Mouse (Mus musculus): ENCODE results near the gene Clps. TPM values are rescaled to one million over a fixed set of nuclear protein-coding genes. Genes with fewer than 3 reads are reported as not detected.

Clps gene
- polyA plus RNA-seq (2012; ENCODE audit: insufficient read depth, low replicate concordance) = not detected in 2 replicates

DNA sequence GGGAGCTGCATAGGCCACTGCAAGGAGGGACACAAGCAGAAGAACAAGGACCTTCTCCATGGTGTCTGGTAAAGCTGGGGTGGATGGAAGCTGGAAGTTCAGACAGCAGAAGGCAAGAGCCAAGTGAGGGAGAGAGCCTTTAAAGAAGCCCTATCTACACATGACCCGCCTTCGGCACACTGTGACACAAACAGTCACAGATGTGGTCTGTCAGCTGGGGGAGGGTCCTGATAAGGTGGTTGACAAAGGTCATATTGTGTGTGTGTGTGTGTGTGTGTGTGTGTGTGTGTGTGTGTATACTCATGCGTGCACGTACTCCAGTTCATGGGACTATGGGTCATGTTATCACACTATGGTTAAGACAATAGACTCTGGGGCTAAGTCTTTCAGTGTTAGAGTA is at the start of gene Clps:
Gene Clps (minus strand): TSS at position 169 of the 400 bp plus-strand sequence.
- Histone ChIP-seq H3K27me3 (replicated peaks) (peaks cover 48% of the 10 kb centered on the region), H3K36me3 (replicated peaks; ENCODE audit: low read length) (no peaks in the 10 kb centered on the region), H3K9me3 (no peaks in the 10 kb centered on the region), H3K4me1 (peaks cover 16% of the 10 kb centered on the region), H3K4me3 (replicated peaks) (no peak within 1 kb of the TSS)
- TF ChIP-seq GATA1 (IDR thresholded peaks at IDR 0.05; ENCODE audit: borderline replicate concordance, low read length) (no peak), FLI1 (IDR thresholded peaks at IDR 0.05; ENCODE audit: low read length) (no peak)

DNA sequence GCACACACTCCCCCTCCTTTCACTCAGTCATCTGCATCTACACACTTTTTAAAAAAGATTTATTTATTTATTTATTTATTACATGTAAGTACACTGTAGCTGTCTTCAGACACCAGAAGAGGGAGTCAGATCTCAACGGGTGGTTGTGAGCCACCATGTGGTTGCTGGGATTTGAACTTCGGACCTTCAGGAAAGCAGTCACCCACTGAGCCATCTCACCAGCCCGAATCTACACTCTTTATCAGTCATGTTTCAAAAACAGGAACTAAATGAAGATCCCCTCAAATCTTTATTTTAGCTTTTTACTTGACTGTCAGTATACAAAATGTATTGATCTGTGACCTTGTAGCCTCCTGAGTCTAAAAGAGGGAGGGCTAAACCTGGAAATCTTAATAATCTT is 49.0 kb upstream of the Clps start:
- H3K4me1 ChIP-seq = peaks cover 27% of the 10 kb centered on the region
- no peaks in the 10 kb centered on the region for H3K9me3 ChIP-seq
- no peaks in the 10 kb centered on the region for H3K27me3 ChIP-seq (replicated peaks)
- no peak overlapping the region for H3K4me3 ChIP-seq (replicated peaks)
- no peak for TF ChIP-seq GATA1 (IDR thresholded peaks at IDR 0.05; ENCODE audit: borderline replicate concordance, low read length)
- no peak for TF ChIP-seq FLI1 (IDR thresholded peaks at IDR 0.05; ENCODE audit: low read length)
- H3K36me3 ChIP-seq (replicated peaks; ENCODE audit: low read length) = peaks cover 60% of the 10 kb centered on the region

DNA sequence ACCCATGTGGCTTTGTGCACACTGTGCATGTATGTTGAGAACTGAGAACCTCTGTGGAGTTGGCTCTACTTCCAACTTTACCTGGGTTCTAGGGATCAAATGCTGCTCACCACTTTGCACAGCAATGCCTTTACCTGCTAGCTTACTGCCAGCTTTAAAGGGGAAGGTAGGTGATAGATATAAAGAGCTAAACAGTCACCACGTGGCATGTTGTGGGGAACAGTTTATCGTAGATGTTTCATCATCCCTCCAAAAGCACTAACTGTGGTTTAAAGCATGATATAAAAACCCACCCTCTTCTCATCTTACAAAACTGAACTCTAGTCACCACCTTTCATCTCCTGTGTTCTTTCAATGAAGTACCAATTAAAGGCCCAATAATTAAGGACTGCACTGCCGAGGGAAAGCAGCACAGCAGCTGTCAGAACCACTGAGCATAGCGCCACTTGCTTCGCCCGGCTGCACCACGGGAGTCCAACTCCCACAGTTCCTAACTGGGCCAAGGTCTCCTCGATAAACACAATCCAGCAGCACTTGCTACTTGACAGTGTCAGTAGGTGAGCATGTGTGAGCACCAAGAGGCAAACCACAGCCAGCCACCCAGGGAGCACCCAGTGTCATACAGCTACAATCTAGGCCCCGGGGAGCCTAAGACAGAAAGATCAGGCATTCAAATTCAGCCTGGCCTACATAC is 41.1 kb upstream of the Clps start:
- TF ChIP-seq FLI1 (IDR thresholded peaks at IDR 0.05; ENCODE audit: low read length) (no peak), GATA1 (IDR thresholded peaks at IDR 0.05; ENCODE audit: borderline replicate concordance, low read length) (no peak)
- Histone ChIP-seq H3K27me3 (replicated peaks) (no peaks in the 10 kb centered on the region), H3K36me3 (replicated peaks; ENCODE audit: low read length) (peaks cover 95% of the 10 kb centered on the region), H3K9me3 (no peaks in the 10 kb centered on the region), H3K4me3 (replicated peaks) (no peak overlapping the region), H3K4me1 (no peaks in the 10 kb centered on the region)

DNA sequence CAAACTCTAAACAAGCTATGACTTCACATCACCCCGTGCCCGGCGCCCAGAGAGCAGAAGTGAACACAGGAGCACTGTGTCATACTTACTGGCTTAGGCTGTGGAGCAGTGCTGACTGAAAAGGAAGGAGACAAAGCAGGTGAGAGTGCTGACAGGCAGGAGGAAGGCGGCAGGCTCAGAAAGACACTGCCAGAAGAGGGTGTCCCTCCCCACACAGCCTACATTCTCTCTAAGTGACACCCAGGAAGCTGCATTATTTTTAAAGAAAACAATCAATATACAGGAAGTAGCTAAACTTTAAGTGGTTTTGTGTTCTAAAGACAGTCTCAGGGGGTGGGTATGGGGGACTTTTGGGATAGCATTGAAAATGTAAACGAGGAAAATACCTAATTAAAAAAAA is 40.2 kb upstream of the Clps start:
- TF ChIP-seq FLI1 (IDR thresholded peaks at IDR 0.05; ENCODE audit: low read length) = no peak
- TF ChIP-seq GATA1 (IDR thresholded peaks at IDR 0.05; ENCODE audit: borderline replicate concordance, low read length) = no peak
- no peak overlapping the region for H3K4me3 ChIP-seq (replicated peaks)
- peaks cover 95% of the 10 kb centered on the region for H3K36me3 ChIP-seq (replicated peaks; ENCODE audit: low read length)
- no peaks in the 10 kb centered on the region for H3K9me3 ChIP-seq
- H3K4me1 ChIP-seq = no peaks in the 10 kb centered on the region
- H3K27me3 ChIP-seq (replicated peaks) = no peaks in the 10 kb centered on the region

DNA sequence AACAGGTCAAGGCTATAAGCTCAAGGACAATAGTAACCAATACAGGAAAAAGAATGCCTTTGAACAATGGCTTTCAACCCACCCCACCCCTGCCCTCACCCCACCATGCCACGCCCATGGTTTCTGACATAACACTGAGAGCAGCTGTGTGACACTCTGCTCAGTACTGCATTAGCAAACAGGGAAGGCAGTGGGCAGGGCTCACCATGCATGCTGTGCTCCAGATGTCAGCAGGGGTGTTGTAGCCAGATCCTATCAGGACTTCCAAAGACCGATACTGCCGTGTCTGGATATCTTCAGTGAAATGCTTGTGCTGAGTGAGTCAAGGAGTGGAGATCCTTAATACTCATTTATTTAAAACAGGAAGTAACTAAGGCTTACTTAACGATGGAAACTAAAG is 33.4 kb upstream of the Clps start:
- peaks cover 91% of the 10 kb centered on the region for H3K36me3 ChIP-seq (replicated peaks; ENCODE audit: low read length)
- TF ChIP-seq GATA1 (IDR thresholded peaks at IDR 0.05; ENCODE audit: borderline replicate concordance, low read length) = no peak
- no peak for TF ChIP-seq FLI1 (IDR thresholded peaks at IDR 0.05; ENCODE audit: low read length)
- H3K4me1 ChIP-seq = peaks cover 11% of the 10 kb centered on the region

DNA sequence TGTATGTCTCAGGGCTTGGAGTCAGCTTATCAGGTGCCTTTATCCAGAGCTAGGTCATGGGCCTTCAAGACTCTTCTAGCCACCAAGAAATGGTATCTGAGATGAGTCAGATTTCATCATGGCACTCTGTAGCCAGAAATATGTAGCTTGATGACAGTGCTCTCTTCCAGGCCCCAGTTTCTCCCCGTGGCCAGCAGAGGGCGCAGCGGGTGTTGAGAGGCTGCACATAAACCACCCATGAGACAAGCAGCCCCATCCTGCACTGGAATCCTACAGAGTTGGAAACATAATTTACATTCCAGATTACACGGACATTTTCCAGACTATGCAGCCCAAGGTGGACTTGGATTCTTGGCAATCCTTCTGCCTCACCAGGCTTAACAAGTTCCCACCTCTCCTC is 32.4 kb upstream of the Clps start:
- peaks cover 15% of the 10 kb centered on the region for H3K4me1 ChIP-seq
- no peaks in the 10 kb centered on the region for H3K27me3 ChIP-seq (replicated peaks)
- H3K4me3 ChIP-seq (replicated peaks) = no peak overlapping the region
- no peaks in the 10 kb centered on the region for H3K9me3 ChIP-seq
- TF ChIP-seq GATA1 (IDR thresholded peaks at IDR 0.05; ENCODE audit: borderline replicate concordance, low read length) (no peak), FLI1 (IDR thresholded peaks at IDR 0.05; ENCODE audit: low read length) (no peak)
- peaks cover 93% of the 10 kb centered on the region for H3K36me3 ChIP-seq (replicated peaks; ENCODE audit: low read length)

More for the DNA sequence above, 33.4 kb upstream of the Clps start:
- Histone ChIP-seq H3K4me3 (replicated peaks) (no peak overlapping the region), H3K27me3 (replicated peaks) (no peaks in the 10 kb centered on the region), H3K9me3 (no peaks in the 10 kb centered on the region)

DNA sequence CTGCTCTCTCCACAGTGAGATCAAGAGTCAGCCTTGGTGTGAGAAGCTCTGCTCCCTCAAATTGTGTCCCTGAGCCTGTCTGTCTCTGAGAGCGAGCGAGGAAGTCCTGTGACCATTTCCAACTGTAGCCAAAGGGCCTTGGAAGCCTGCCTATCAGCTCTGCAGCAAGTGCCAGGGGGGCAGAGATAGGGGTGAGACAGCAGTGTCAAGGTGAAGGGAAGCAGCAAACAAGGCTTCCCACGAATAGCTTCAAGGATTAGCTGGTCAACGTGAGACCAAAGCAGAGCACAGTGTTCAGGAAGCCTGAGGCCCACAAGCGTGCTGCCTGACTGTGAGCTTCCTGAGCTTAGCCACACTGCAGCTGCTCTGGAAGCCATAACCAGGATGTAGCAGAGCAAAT is 30.9 kb upstream of the Clps start:
- H3K4me1 ChIP-seq = peaks cover 15% of the 10 kb centered on the region
- no peak overlapping the region for H3K4me3 ChIP-seq (replicated peaks)
- peaks cover 90% of the 10 kb centered on the region for H3K36me3 ChIP-seq (replicated peaks; ENCODE audit: low read length)
- H3K9me3 ChIP-seq = no peaks in the 10 kb centered on the region
- TF ChIP-seq FLI1 (IDR thresholded peaks at IDR 0.05; ENCODE audit: low read length) (no peak), GATA1 (IDR thresholded peaks at IDR 0.05; ENCODE audit: borderline replicate concordance, low read length) (no peak)
- H3K27me3 ChIP-seq (replicated peaks) = no peaks in the 10 kb centered on the region

DNA sequence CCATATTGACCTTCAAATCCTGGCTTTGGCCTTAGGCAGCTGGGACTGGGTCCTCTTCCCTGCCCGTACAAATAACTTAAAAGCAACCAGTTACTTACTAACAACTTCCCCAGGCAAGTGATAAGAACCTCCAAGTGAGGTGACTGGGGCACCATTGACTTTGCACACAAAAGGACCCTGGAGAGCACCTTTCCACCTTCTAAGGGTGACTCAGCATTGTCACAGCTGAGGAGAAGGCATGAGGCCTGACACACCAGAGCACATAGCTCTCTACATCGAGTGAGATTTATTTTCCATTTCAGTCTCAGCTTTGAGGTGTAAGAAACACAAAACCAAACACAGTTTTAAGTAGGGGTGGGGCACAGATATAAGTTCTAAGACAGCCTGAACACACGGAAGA is 30.0 kb upstream of the Clps start:
- Histone ChIP-seq H3K27me3 (replicated peaks) (no peaks in the 10 kb centered on the region), H3K9me3 (no peaks in the 10 kb centered on the region), H3K4me1 (peaks cover 15% of the 10 kb centered on the region), H3K4me3 (replicated peaks) (no peak overlapping the region), H3K36me3 (replicated peaks; ENCODE audit: low read length) (peaks cover 81% of the 10 kb centered on the region)
- TF ChIP-seq GATA1 (IDR thresholded peaks at IDR 0.05; ENCODE audit: borderline replicate concordance, low read length) (no peak), FLI1 (IDR thresholded peaks at IDR 0.05; ENCODE audit: low read length) (no peak)

DNA sequence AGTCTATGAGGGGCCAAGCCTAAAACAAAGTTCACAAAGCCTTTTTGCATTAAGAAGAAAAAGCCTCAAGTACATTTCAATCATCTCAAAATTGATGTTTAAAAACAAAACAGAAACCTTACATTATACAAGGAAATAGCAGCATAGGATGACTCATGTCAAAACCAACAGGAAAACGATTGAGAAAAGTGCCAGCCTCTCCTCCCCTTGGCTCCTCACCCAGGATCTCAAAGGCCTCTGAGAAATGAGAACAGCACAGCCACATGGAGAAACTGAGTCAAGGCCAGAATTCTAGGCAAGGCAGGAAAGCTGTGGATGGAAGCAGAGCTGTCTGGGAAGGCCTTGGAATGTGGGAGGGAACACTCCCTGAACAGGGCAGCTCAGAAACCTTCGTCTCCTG is 28.0 kb upstream of the Clps start:
- Histone ChIP-seq H3K4me1 (peaks cover 22% of the 10 kb centered on the region), H3K36me3 (replicated peaks; ENCODE audit: low read length) (peaks cover 65% of the 10 kb centered on the region), H3K4me3 (replicated peaks) (no peak overlapping the region), H3K9me3 (no peaks in the 10 kb centered on the region), H3K27me3 (replicated peaks) (peaks cover under 1% of the 10 kb centered on the region)
- TF ChIP-seq GATA1 (IDR thresholded peaks at IDR 0.05; ENCODE audit: borderline replicate concordance, low read length) = no peak
- no peak for TF ChIP-seq FLI1 (IDR thresholded peaks at IDR 0.05; ENCODE audit: low read length)

DNA sequence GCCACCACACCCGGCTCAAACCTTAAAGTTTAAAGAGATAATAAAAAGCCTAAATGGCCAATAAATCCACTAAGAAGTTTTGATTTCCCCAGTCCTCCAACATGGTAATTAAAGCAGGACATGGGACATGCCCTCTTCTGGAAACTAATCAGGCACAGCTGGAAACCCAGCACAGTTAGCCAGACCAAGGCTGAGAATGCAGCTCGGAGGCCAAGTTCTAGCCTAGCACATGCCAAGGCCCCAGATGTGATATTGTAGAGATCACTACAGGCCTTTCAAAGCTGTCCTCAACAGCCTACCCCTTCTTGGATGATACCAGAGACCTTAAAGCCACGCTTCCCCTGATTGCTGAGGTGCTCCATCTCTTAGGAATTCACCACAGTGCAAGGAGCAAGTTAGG is 25.9 kb upstream of the Clps start:
- peaks cover 44% of the 10 kb centered on the region for H3K36me3 ChIP-seq (replicated peaks; ENCODE audit: low read length)
- H3K4me1 ChIP-seq = peaks cover 13% of the 10 kb centered on the region
- H3K27me3 ChIP-seq (replicated peaks) = peaks cover 2% of the 10 kb centered on the region
- H3K9me3 ChIP-seq = no peaks in the 10 kb centered on the region
- TF ChIP-seq GATA1 (IDR thresholded peaks at IDR 0.05; ENCODE audit: borderline replicate concordance, low read length) = no peak
- no peak for TF ChIP-seq FLI1 (IDR thresholded peaks at IDR 0.05; ENCODE audit: low read length)
- no peak overlapping the region for H3K4me3 ChIP-seq (replicated peaks)

Measured in megakaryocyte, embryonic 14.5 days (primary cell).